Mouse (Mus musculus) heart, embryonic 13.5 days (tissue): ENCODE data around the gene Uhrf1bp1l. TPM values are rescaled to one million over a fixed set of nuclear protein-coding genes. Genes with fewer than 3 reads are reported as not detected.
A peak's percentile ranks its signal among the peaks of the same experiment; 100 is the strongest.

Experiments used
- ATAC-seq: fragments of 200-750 bp; cut with Nextera tagmentation; 2 replicates; pipeline ENCODE4 v1.8.0; 2017; ENCODE audit warnings: moderate TSS enrichment; ENCODE audit not compliant: insufficient number of reproducible peaks, low FRiP score, low TSS enrichment; ENCODE audit errors: extremely low read depth
- H3K27ac ChIP-seq: fragments of 300-500 bp; sonication (generic); replicated peaks from 2 replicates; pipeline ENCODE4 v1.5.1; 2015; ENCODE audit warnings: moderate library complexity, mild to moderate bottlenecking, inconsistent platforms
- H3K27me3 ChIP-seq: fragments of 300-500 bp; sonication (generic); replicated peaks from 2 replicates; pipeline ENCODE4 v1.6.1; 2015; ENCODE audit warnings: mild to moderate bottlenecking, inconsistent platforms
- H3K36me3 ChIP-seq: fragments of 300-500 bp; sonication (generic); 2 replicates; pipeline ENCODE4 v1.6.1; 2015; ENCODE audit warnings: mild to moderate bottlenecking, inconsistent platforms
- H3K4me1 ChIP-seq: fragments of 300-500 bp; sonication (generic); 2 replicates; pipeline ENCODE4 v1.6.1; 2015; ENCODE audit warnings: inconsistent platforms
- H3K4me2 ChIP-seq: fragments of 300-500 bp; sonication (generic); 2 replicates; pipeline ENCODE4 v1.6.1; 2015; ENCODE audit warnings: inconsistent platforms, mild to moderate bottlenecking, moderate library complexity
- H3K4me3 ChIP-seq: fragments of 300-500 bp; sonication (generic); 2 replicates; pipeline ENCODE4 v1.5.1; 2015; ENCODE audit warnings: moderate library complexity, mild to moderate bottlenecking, inconsistent platforms
- H3K9ac ChIP-seq: fragments of 300-500 bp; sonication (generic); 2 replicates; pipeline ENCODE4 v1.6.1; 2015; ENCODE audit warnings: inconsistent platforms, mild to moderate bottlenecking, moderate library complexity
- H3K9me3 ChIP-seq: fragments of 300-500 bp; sonication (generic); 2 replicates; pipeline ENCODE4 v1.6.1; 2016; ENCODE audit warnings: inconsistent platforms
- WGBS: fragments of 180-500 bp; shearing (Covaris S2); methylation state at CpG from one replicate; pipeline ENCODE4 v1.1.7; 2015; ENCODE audit warnings: mixed read lengths; 5-methylcytosine and 5-hydroxymethylcytosine counted together
- polyA plus RNA-seq: library from polyadenylated mRNA; unstranded; fragments of >200 nt; fragmentation: Nextera tagmentation; extraction: Ambion mirVana; gene quantifications from 2 replicates; pipeline ENCODE4 v1.2.1, GENCODE M21; 2015

Uhrf1bp1l gene
- polyA plus RNA-seq, 1 experiment from 2014 or later: 17.0 TPM

DNA sequence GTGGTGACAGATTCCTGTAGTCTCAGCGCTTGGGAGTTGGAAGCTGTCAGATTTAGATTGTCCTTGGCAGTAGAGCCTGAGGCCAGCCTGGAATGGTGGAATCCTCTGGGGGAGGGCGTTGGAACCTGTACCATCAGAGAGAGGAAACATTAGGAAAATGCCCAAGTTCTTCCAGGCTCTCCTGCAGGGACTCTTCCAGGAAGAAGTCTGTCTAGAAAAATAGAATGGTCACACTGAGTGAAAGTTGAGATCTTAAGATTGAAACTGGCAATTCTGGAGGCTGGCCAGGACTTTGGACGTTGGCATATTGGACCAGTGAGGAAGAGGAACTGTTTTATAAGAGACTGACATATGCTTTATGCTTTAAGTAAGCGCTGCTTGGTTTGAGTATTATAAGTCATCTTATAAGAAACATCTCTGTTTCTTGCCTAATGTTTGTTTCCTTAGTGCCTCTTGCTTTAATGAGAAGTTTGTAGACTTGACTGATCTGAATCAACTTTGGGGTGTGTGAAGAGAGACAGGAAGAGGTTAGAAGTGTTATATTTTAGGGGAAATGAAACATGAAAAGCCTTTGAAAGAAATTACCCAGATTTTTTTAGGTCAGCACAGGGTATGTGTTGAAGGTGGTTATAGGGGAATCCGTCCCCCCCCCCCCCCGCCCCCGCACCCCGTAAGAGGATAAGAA lies 2.6 kb downstream of the Uhrf1bp1l start:
- Histone ChIP-seq H3K4me2 (no peak overlapping the region), H3K9me3 (no peaks in the 10 kb centered on the region), H3K27ac (no peak overlapping the region), H3K9ac (peak overlapping the region; percentile 52), H3K4me3 (no peak overlapping the region), H3K36me3 (no peaks in the 10 kb centered on the region), H3K27me3 (no peaks in the 10 kb centered on the region), H3K4me1 (peaks cover 33% of the 10 kb centered on the region)
- ATAC-seq: no peak
- 76% methylated on average over 8 of the region's 8 CpGs for WGBS

DNA sequence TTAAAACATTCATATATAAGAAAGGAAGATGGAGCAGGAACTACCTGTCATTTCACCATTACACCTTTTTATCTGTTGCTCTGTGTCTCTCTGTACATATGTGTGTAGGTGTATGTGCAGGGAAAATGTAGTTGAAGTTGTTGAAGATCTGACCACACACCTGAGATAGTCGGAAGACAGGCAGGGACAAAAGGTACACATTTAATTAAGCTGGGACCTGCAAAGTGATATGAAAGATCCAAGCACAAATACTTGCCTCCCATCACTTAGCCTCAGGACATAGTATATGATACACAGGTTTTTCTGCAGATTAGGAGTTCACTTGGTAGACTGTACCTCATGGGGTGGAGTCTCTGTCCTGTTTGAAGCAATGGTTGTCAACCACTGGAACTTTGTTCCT lies 3.1 kb downstream of the Uhrf1bp1l start:
- Histone ChIP-seq H3K4me1 (peaks cover 33% of the 10 kb centered on the region), H3K4me2 (no peak overlapping the region), H3K36me3 (no peaks in the 10 kb centered on the region), H3K27ac (no peak overlapping the region), H3K9ac (no peak overlapping the region), H3K9me3 (no peaks in the 10 kb centered on the region), H3K27me3 (no peaks in the 10 kb centered on the region), H3K4me3 (no peak overlapping the region)
- WGBS: 82% methylated on average over 1 of the region's 1 CpGs
- no peak for ATAC-seq

DNA sequence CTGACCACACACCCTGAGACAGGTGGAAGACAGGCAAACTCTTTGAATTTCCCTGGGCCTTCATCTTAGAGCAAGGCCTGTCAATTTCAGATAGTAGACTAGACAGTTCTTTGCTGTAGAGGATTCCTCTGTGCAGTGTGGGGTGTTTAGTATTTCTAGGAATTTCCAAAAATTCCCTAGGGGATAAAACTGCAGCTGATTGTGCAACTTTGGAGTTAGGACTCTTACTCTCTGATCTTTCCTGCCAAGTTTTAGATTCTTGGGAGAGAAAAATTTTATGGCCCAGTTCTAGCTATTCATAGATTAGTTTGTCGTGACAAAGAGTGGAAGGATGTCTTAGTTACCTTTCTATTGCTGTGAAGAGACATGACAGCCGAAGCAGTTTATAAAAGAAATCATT lies 3.8 kb downstream of the Uhrf1bp1l start:
- ATAC-seq: no peak
- H3K4me2 ChIP-seq: no peak overlapping the region
- H3K4me1 ChIP-seq: peaks cover 37% of the 10 kb centered on the region
- H3K27me3 ChIP-seq: no peaks in the 10 kb centered on the region
- H3K4me3 ChIP-seq: no peak overlapping the region
- 83% methylated on average over 2 of the region's 2 CpGs for whole genome bisulfite sequencing
- H3K27ac ChIP-seq: no peak overlapping the region
- no peaks in the 10 kb centered on the region for H3K9me3 ChIP-seq
- no peak overlapping the region for H3K9ac ChIP-seq
- H3K36me3 ChIP-seq: no peaks in the 10 kb centered on the region

DNA sequence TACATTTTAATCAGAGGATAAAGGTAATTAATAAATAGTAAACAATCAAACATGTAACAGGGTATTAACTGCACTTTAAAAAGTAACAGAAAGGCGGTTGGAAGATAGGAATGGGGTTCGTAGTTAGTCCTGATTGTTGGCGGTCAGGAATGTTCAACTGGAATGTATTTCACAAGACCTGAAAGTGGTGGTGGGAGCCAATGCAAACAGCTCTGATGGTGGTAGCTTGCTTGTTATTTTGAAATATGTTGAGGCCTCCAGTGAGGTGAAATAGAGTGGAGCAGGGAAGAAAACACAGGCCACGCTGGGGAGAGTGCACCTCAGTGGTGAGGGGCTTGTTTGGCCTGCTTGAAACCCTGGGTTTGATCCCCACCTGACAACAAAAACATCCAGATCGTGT lies 6.3 kb downstream of the Uhrf1bp1l start:
- ATAC-seq: no peak
- WGBS: 54% methylated on average over 5 of the region's 5 CpGs
- H3K27ac ChIP-seq: peak overlapping the region; percentile 65
- no peak overlapping the region for H3K4me2 ChIP-seq
- peaks cover 37% of the 10 kb centered on the region for H3K4me1 ChIP-seq
- no peak overlapping the region for H3K4me3 ChIP-seq
- 0 out of 2 replicates have a peak overlapping the region, but pooled peaks have one; percentile 8 for H3K9ac ChIP-seq
- H3K9me3 ChIP-seq: no peaks in the 10 kb centered on the region
- H3K27me3 ChIP-seq: no peaks in the 10 kb centered on the region
- H3K36me3 ChIP-seq: no peaks in the 10 kb centered on the region

GRCm38 (mm10) chr10:89755231-89755630 lies 10.4 kb downstream of the Uhrf1bp1l start:
- Histone ChIP-seq H3K9ac (no peak overlapping the region), H3K9me3 (no peaks in the 10 kb centered on the region), H3K27ac (no peak overlapping the region), H3K27me3 (no peaks in the 10 kb centered on the region), H3K4me2 (no peak overlapping the region), H3K36me3 (peaks cover 9% of the 10 kb centered on the region), H3K4me1 (peaks cover 24% of the 10 kb centered on the region), H3K4me3 (no peak overlapping the region)
- WGBS: 82% methylated on average over 4 of the region's 4 CpGs
- no peak for ATAC-seq

- Histone ChIP-seq H3K27ac (no peak overlapping the region), H3K27me3 (no peaks in the 10 kb centered on the region), H3K36me3 (peaks cover 9% of the 10 kb centered on the region), H3K4me1 (peaks cover 25% of the 10 kb centered on the region), H3K9ac (no peak overlapping the region), H3K4me2 (no peak overlapping the region), H3K4me3 (no peak overlapping the region), H3K9me3 (no peaks in the 10 kb centered on the region)
- 88% methylated on average over 5 of the region's 5 CpGs for WGBS
- ATAC-seq: no peak
Observed at GRCm38 (mm10) chr10:89760772-89761171, 16.0 kb downstream of the Uhrf1bp1l start.

- no peaks in the 10 kb centered on the region for H3K9me3 ChIP-seq
- WGBS: 68% methylated on average over 9 of the region's 9 CpGs
- H3K4me3 ChIP-seq: no peak overlapping the region
- no peaks in the 10 kb centered on the region for H3K27me3 ChIP-seq
- no peak for ATAC-seq
- H3K9ac ChIP-seq: no peak overlapping the region
- H3K27ac ChIP-seq: peak overlapping the region; percentile 70
- no peaks in the 10 kb centered on the region for H3K36me3 ChIP-seq
- peaks cover 36% of the 10 kb centered on the region for H3K4me1 ChIP-seq
- H3K4me2 ChIP-seq: peak overlapping the region; percentile 13
Observed at GRCm38 (mm10) chr10:89764457-89765121, 19.8 kb downstream of the Uhrf1bp1l start.

DNA sequence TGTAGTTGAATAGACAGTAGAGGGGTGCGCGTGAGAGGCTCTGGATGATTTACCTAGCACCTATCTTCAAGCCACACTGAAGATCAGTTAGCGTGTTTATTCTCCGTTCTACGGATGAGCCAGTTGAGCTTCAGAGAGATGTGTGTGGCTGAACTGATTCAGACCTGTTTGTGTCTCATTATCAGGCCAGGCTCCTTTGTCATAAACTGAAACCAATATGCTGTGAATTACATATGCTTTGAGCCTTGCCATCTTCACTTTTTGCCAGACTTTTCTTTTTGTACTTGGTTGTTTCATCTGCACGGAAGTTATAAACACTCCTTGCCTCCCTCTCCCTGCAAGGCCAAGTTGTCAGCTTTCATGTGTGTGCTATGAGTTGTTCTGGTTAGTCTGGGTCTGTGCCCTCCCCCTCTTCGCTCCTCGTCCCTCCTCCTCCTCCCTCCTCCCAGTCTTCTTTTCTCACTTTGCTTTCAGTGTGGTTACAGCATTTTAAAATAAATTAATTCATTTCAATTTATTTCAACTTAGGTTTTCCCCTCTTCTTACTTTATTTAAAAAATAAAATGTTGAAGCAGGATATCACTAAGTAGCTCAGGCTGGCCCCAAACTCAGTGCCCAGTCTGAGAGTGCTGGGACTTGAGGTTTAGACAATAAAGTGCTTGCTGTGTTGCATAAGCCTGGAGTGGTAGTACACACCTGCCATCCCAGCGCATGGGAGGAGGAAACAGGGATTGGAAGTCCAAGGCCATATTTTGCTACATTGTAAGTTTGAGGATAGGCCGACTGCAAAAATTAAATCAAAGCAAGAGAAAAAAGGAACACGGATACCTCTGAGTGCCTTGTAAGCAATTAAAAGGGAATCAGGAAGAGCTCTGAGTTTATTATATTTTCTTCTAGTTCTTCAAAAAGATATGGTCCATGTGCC lies 21.3 kb downstream of the Uhrf1bp1l start:
- H3K4me3 ChIP-seq: no peak overlapping the region
- H3K4me1 ChIP-seq: peaks cover 39% of the 10 kb centered on the region
- no peaks in the 10 kb centered on the region for H3K27me3 ChIP-seq
- H3K36me3 ChIP-seq: no peaks in the 10 kb centered on the region
- H3K27ac ChIP-seq: peak overlapping the region; percentile 51
- ATAC-seq: no peak
- no peak overlapping the region for H3K4me2 ChIP-seq
- no peaks in the 10 kb centered on the region for H3K9me3 ChIP-seq
- H3K9ac ChIP-seq: no peak overlapping the region
- 84% methylated on average over 11 of the region's 11 CpGs for WGBS

- WGBS: 45% methylated on average over 7 of the region's 7 CpGs
- Histone ChIP-seq H3K9ac (no peak overlapping the region), H3K9me3 (no peaks in the 10 kb centered on the region), H3K4me1 (peaks cover 39% of the 10 kb centered on the region), H3K36me3 (no peaks in the 10 kb centered on the region), H3K4me3 (no peak overlapping the region), H3K27ac (peak overlapping the region; percentile 50; the same call in 1 of the 2 replicates), H3K4me2 (peak overlapping the region; percentile 22; the same call in 1 of the 2 replicates), H3K27me3 (no peaks in the 10 kb centered on the region)
- no peak for ATAC-seq
Observed at GRCm38 (mm10) chr10:89768352-89769020, 23.7 kb downstream of the Uhrf1bp1l start.

DNA sequence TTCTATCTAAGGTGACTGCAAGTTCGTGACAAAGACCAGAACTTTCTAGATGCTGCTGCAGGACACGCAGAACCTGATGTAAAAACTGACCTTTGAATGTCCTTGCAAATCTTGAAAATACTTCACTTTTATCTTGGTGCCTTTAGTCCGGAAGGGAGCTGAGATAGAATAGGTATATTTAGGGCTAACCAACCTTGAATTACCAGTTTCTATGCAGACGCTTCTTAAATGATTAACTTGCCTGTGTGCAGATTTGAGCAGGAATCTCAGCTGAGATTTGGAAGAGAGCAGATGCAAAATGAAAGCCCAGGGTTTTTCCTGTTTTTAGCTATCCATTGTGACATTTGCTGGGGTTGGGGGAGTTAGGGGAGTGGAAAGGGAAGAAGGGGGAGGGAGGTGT lies 24.3 kb downstream of the Uhrf1bp1l start:
- H3K9me3 ChIP-seq: no peaks in the 10 kb centered on the region
- H3K4me1 ChIP-seq: peaks cover 37% of the 10 kb centered on the region
- H3K36me3 ChIP-seq: no peaks in the 10 kb centered on the region
- H3K9ac ChIP-seq: no peak overlapping the region
- 36% methylated on average over 4 of the region's 4 CpGs for WGBS
- H3K27me3 ChIP-seq: no peaks in the 10 kb centered on the region
- ATAC-seq: no peak
- peak overlapping the region; percentile 50 for H3K27ac ChIP-seq
- peak overlapping the region; percentile 22 for H3K4me2 ChIP-seq
- no peak overlapping the region for H3K4me3 ChIP-seq

- Histone ChIP-seq H3K4me2 (no peak overlapping the region), H3K4me3 (no peak overlapping the region), H3K9ac (no peak overlapping the region), H3K9me3 (no peaks in the 10 kb centered on the region), H3K27me3 (no peaks in the 10 kb centered on the region), H3K4me1 (peaks cover 18% of the 10 kb centered on the region), H3K27ac (no peak overlapping the region), H3K36me3 (peaks cover 12% of the 10 kb centered on the region)
- ATAC-seq: no peak
- WGBS: 55% methylated on average over 2 of the region's 2 CpGs
Observed at GRCm38 (mm10) chr10:89771894-89772293, 27.1 kb downstream of the Uhrf1bp1l start.
